Mouse (Mus musculus) E14TG2a.4 (cell line): ENCODE data around the gene Inafm2.
A peak's percentile ranks its signal among the peaks of the same experiment; 100 is the strongest.

Experiments used
- H3K27me3 ChIP-seq: 2 replicates; pipeline ENCODE4 v1.6.1; 2014; ENCODE audit warnings: low read length, control low read depth; ENCODE audit not compliant: insufficient read depth
- H3K36me3 ChIP-seq: 2 replicates; pipeline ENCODE4 v1.6.1; 2014; ENCODE audit warnings: low read length, control low read depth; ENCODE audit not compliant: insufficient read depth
- H3K4me1 ChIP-seq: replicated peaks from 2 replicates; pipeline ENCODE4 v1.6.1; 2014; ENCODE audit warnings: low read depth, low read length, control low read depth
- H3K4me3 ChIP-seq: replicated peaks from 2 replicates; pipeline ENCODE4 v1.5.1; 2014; ENCODE audit warnings: mild to moderate bottlenecking, low read length
- H3K9me3 ChIP-seq: 2 replicates; pipeline ENCODE4 v1.6.1; 2014; ENCODE audit warnings: low read length, control low read depth
- CTCF ChIP-seq: conservative IDR thresholded peaks from 2 replicates; pipeline ENCODE4 v1.5.1; 2014; ENCODE audit warnings: low read length
- NANOG ChIP-seq: IDR thresholded peaks from 2 replicates; pipeline ENCODE4 v1.6.1; 2014; ENCODE audit warnings: borderline replicate concordance, low read length, mixed read lengths
- POU5F1 ChIP-seq: IDR thresholded peaks from 2 replicates; pipeline ENCODE4 v1.6.1; 2014; ENCODE audit warnings: low read length, borderline replicate concordance

Inafm2 gene

DNA sequence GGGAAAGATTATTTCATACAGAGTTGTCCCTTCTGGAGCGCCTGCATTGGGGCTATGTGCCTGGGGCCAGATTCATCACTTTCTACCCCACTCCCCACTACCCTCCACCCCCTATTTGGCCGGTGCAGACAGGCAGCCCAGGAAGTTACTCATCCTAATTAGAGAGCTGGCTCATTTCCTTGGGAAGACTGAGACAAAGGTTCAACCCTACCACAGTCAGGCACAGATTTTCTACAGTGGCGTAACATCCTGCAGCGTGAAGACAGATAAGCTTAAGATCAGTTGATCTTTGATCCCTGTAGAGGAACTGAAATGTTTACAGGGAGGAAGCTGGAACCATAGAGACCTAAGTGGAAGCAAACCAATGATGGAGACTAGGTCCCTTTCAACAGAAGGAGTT lies 36.7 kb downstream of the Inafm2 start:
- no peaks in the 10 kb centered on the region for H3K9me3 ChIP-seq
- TF ChIP-seq NANOG = no peak
- TF ChIP-seq CTCF = no peak
- no peak for TF ChIP-seq POU5F1
- no peaks in the 10 kb centered on the region for H3K36me3 ChIP-seq
- peaks cover 15% of the 10 kb centered on the region for H3K4me1 ChIP-seq
- no peak overlapping the region for H3K4me3 ChIP-seq
- peaks cover 72% of the 10 kb centered on the region for H3K27me3 ChIP-seq

- TF ChIP-seq CTCF (no peak), POU5F1 (no peak), NANOG (no peak)
- H3K4me1 ChIP-seq = peaks cover 15% of the 10 kb centered on the region
- H3K36me3 ChIP-seq = no peaks in the 10 kb centered on the region
- H3K27me3 ChIP-seq = peaks cover 74% of the 10 kb centered on the region
- no peak overlapping the region for H3K4me3 ChIP-seq
- no peaks in the 10 kb centered on the region for H3K9me3 ChIP-seq
Observed at GRCm38 (mm10) chr2:118783093-118783492, 37.5 kb downstream of the Inafm2 start.

- Histone ChIP-seq H3K4me3 (no peak overlapping the region), H3K9me3 (no peaks in the 10 kb centered on the region), H3K27me3 (peaks cover 73% of the 10 kb centered on the region), H3K4me1 (peaks cover 15% of the 10 kb centered on the region), H3K36me3 (no peaks in the 10 kb centered on the region)
- no peak for TF ChIP-seq POU5F1
- no peak for TF ChIP-seq CTCF
- TF ChIP-seq NANOG = no peak
Observed at GRCm38 (mm10) chr2:118783663-118784062, 38.1 kb downstream of the Inafm2 start.

GRCm38 (mm10) chr2:118786525-118786924 lies 41.0 kb downstream of the Inafm2 start:
- TF ChIP-seq NANOG (no peak), POU5F1 (no peak), CTCF (no peak)
- Histone ChIP-seq H3K27me3 (peaks cover 76% of the 10 kb centered on the region), H3K36me3 (no peaks in the 10 kb centered on the region), H3K4me3 (no peak overlapping the region), H3K4me1 (peaks cover 20% of the 10 kb centered on the region), H3K9me3 (no peaks in the 10 kb centered on the region)

- Histone ChIP-seq H3K27me3 (peaks cover 93% of the 10 kb centered on the region), H3K4me1 (peaks cover 20% of the 10 kb centered on the region), H3K36me3 (no peaks in the 10 kb centered on the region), H3K9me3 (no peaks in the 10 kb centered on the region), H3K4me3 (0 out of 2 replicates have a peak overlapping the region, but pooled peaks have one; percentile 68)
- TF ChIP-seq POU5F1 (no peak), CTCF (no peak), NANOG (no peak)
Observed at GRCm38 (mm10) chr2:118789501-118789900, 43.9 kb downstream of the Inafm2 start.

DNA sequence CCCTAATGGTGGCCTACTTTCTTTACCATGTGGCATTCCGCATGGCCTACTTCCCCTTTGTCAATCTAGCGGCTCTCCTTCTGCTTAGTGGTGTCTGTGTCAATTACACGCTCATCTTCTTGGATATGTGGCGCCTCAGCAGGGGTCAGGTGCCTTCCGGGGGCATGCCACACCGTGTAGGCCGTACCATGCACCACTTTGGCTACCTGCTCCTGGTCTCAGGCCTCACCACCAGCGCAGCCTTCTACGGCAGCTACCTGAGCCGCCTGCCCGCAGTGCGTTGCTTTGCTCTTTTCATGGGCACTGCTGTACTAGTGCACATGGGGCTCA lies 44.6 kb downstream of the Inafm2 start:
- H3K27me3 ChIP-seq = peaks cover 91% of the 10 kb centered on the region
- peaks cover 20% of the 10 kb centered on the region for H3K4me1 ChIP-seq
- no peaks in the 10 kb centered on the region for H3K36me3 ChIP-seq
- TF ChIP-seq POU5F1 (0 out of 2 replicates have a peak, but pooled peaks have one; percentile 4), NANOG (no peak), CTCF (no peak)
- H3K9me3 ChIP-seq = no peaks in the 10 kb centered on the region
- peak overlapping the region; percentile 68 for H3K4me3 ChIP-seq

DNA sequence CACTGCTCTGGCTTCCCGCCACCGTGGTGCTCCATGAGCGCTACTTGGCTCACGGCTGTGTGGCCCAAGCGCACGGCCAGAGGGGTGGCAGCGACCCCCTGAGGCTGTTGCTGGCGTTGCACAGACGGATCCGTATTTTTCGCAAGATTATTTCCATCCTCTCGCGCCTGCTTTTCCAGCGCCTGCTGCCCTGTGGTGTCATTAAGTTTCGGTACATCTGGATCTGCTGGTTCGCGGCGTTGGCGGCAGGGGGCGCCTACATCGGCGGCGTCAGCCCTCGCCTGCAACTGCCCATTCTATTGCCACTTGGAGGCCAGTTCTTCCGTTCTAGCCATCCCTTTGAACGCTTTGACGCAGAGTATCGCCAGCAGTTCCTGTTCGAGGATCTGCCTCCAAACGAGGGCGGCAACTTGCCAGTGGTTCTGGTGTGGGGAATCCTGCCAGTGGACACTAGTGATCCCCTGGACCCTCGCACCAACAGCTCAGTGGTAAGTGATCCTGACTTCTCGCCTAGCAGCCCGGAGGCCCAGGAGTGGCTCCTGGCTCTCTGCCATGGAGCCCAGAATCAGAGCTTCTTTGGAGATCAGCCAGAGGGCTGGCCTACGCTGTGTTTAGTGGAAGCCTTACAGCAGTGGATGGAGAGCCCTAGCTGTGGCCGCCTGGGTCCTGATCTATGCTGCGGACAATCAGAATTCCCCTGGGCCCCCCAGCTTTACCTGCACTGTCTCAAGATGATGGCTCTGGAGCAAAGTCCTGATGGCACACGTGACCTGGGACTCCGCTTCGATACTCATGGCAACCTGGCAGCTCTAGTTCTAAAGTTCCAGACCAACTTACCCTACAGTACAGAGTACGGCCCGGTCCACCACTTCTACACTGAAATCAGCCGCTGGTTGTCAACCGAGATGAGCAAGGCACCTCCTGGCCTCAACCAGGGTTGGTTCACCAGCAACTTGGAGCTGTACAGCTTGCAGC lies 45.3 kb downstream of the Inafm2 start:
- peaks cover 20% of the 10 kb centered on the region for H3K4me1 ChIP-seq
- H3K27me3 ChIP-seq = peaks cover 89% of the 10 kb centered on the region
- peak overlapping the region; percentile 68 for H3K4me3 ChIP-seq
- no peaks in the 10 kb centered on the region for H3K9me3 ChIP-seq
- no peaks in the 10 kb centered on the region for H3K36me3 ChIP-seq
- TF ChIP-seq CTCF (peak; percentile 82), POU5F1 (no peak)

GRCm38 (mm10) chr2:118791591-118792258 lies 46.2 kb downstream of the Inafm2 start:
- no peak for TF ChIP-seq POU5F1
- TF ChIP-seq CTCF = no peak
- TF ChIP-seq NANOG = no peak
- peaks cover 20% of the 10 kb centered on the region for H3K4me1 ChIP-seq
- H3K27me3 ChIP-seq = peaks cover 90% of the 10 kb centered on the region
- no peaks in the 10 kb centered on the region for H3K9me3 ChIP-seq
- H3K4me3 ChIP-seq = no peak overlapping the region
- no peaks in the 10 kb centered on the region for H3K36me3 ChIP-seq
